In the genomic region with DNA sequence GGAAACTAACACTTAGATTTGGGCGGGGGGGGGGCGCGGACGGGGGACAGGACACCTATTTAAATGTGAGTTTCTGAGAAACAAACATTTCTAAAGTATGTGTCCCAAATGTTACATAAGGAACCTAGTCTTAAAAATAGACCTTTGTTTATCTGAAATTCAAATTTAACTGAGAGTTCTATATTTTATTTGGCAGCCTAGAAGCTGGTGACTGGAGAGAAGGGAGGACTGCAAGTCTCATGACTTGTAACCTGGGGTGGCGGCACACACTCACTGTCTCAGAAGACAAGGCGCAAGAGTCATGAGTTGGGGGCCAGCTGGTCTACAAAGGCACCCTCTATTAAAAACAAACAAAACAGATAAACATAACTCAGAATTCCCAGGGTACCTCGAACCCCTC, we compare ENCODE assay signal across 20 mouse cellular contexts. TPM values are rescaled to one million over a fixed set of nuclear protein-coding genes. Genes with fewer than 3 reads are reported as not detected.
DNase-seq lines count a peak whose midpoint lies in the region; ATAC-seq and TF ChIP-seq lines count a peak whose summit lies in the region.
"Had no signal": no experiment of that assay in that cellular context is flagged by ENCODE, and none has a peak within 500 bp of the region (broad histone marks: within the 10 kb centered on the region; RNA-seq: fewer than 3 reads in every experiment).

No protein-coding gene starts in this region.

- ATAC-seq in frontal cortex, adult (ENCODE audit: low TSS enrichment), result peak; percentile 45
- no peak for ATAC-seq in liver, embryonic 12.5 days
- ATAC-seq: activated CD4-positive, CD25-positive, alpha-beta regulatory T cell, adult 4 months; CD4-positive, CD25-positive, alpha-beta regulatory T cell, adult 4 months; Patski had no signal

- peaks cover 57% of the 10 kb centered on the region for H3K4me1 ChIP-seq in liver, embryonic 12.5 days
- H3K4me1 ChIP-seq in spleen, adult 2 months (ENCODE audit: control insufficient read depth, insufficient read depth, insufficient read length), result peaks cover 27% of the 10 kb centered on the region; the same call in 1 of the 2 replicates

- no peak for TF ChIP-seq POLR2A in spleen, adult 2 months (IDR thresholded peaks at IDR 0.05; ENCODE audit: low read depth, low read length)

- H3K4me2 ChIP-seq in liver, embryonic 12.5 days, result 0 out of 2 replicates have a peak overlapping the region, but pooled peaks have one; percentile 99

- no peaks in the 10 kb centered on the region for H3K27me3 ChIP-seq in liver, embryonic 12.5 days (replicated peaks)
- H3K27me3 ChIP-seq in spleen, adult 2 months (ENCODE audit: control insufficient read depth, insufficient read depth, low read length), result no peaks in the 10 kb centered on the region
- H3K27me3 ChIP-seq: embryonic facial prominence, embryonic 15.5 days; heart, embryonic 13.5 days; hindbrain, embryonic 15.5 days; Patski had no signal

- H3K36me3 ChIP-seq in liver, embryonic 12.5 days, result no peaks in the 10 kb centered on the region
- no peaks in the 10 kb centered on the region for H3K36me3 ChIP-seq in spleen, adult 2 months (ENCODE audit: control insufficient read depth, insufficient read depth, low read length)
- H3K36me3 ChIP-seq: embryonic facial prominence, embryonic 15.5 days; forebrain, embryonic 10.5 days; heart, embryonic 13.5 days; hindbrain, embryonic 15.5 days had no signal

- no peak for DNase-seq in frontal cortex, postnatal 10 days (ENCODE audit: low spot score in 2 of 2)
- no peak for DNase-seq in liver
- DNase-seq in spleen, adult 2 months (ENCODE audit: low read depth in 1 of 2, low spot score in 2 of 2), result no peak
- DNase-seq in spleen, postnatal 10 days (ENCODE audit: low spot score in 2 of 2), result no peak
- DNase-seq in heart, adult 9 months (ENCODE audit: low spot score in 2 of 2), result no peak
- DNase-seq in testis, postnatal 10 days (ENCODE audit: low spot score), result no peak
- DNase-seq: adrenal gland, postnatal 14 days; cerebellum, adult 9-11 months; embryo, embryonic 11 days; gastrocnemius, postnatal 14 days; heart, postnatal 36 days had no signal

- no peak overlapping the region for H3K27ac ChIP-seq in liver, embryonic 12.5 days
- peak overlapping the region; percentile 12; the same call in 1 of the 2 replicates for H3K27ac ChIP-seq in spleen, adult 2 months (ENCODE audit: insufficient read depth, low read length)
- H3K27ac ChIP-seq: embryonic facial prominence, embryonic 15.5 days had no signal

- no peak overlapping the region for H3K4me3 ChIP-seq in liver, embryonic 12.5 days
- no peak overlapping the region for H3K4me3 ChIP-seq in spleen, adult 2 months (ENCODE audit: extremely low read depth, insufficient read depth, insufficient read length)

- no peak overlapping the region for H3K9ac ChIP-seq in liver, embryonic 12.5 days

- H3K9me3 ChIP-seq in liver, embryonic 12.5 days (replicated peaks), result no peaks in the 10 kb centered on the region
- H3K9me3 ChIP-seq: embryonic facial prominence, embryonic 15.5 days; forebrain, embryonic 10.5 days; heart, embryonic 13.5 days; hindbrain, embryonic 15.5 days had no signal

- 83% methylated on average over 7 of the region's 7 CpGs for WGBS in liver, embryonic 12.5 days (ENCODE audit: insufficient replicate concordance)
- 71% methylated on average over 7 of the region's 7 CpGs for WGBS in spleen, adult 2 months

- TF ChIP-seq CTCF in spleen, adult 2 months (IDR thresholded peaks at IDR 0.05; ENCODE audit: extremely low read depth, insufficient read depth, insufficient read length, insufficient replicate concordance), result no peak

RNA-seq across cellular contexts. Expression of a gene that starts 1.0 kb away (rescaled TPM):
- 18.2 and 20.4 TPM in 2 replicates for polyA plus RNA-seq in liver, embryonic 12.5 days (2016; fragmentation: Nextera tagmentation; extraction: Ambion mirVana)
- 57.9 and 67.7 TPM in 2 replicates for polyA plus RNA-seq in spleen, adult 2 months (2012; rRNA removed)

RNA-seq across cellular contexts. Expression of a gene that starts 43.9 kb away (rescaled TPM):
- 127 and 132 TPM in 2 replicates for polyA plus RNA-seq in liver, embryonic 12.5 days (2016; fragmentation: Nextera tagmentation; extraction: Ambion mirVana)
- polyA plus RNA-seq in spleen, adult 2 months (2012; rRNA removed), result 400 and 443 TPM in 2 replicates

RNA-seq across cellular contexts. Expression of a gene that starts 57.1 kb away (rescaled TPM):
- polyA plus RNA-seq in liver, embryonic 12.5 days (2016; fragmentation: Nextera tagmentation; extraction: Ambion mirVana), result 133 and 134 TPM in 2 replicates
- 138 and 179 TPM in 2 replicates for polyA plus RNA-seq in spleen, adult 2 months (2012; rRNA removed)
